Mouse (Mus musculus) testis, adult 2 months (tissue): ENCODE data around the gene Tnni1.

Experiments
- CTCF ChIP-seq: fragments of 200-500 bp; IDR thresholded peaks from 2 replicates; pipeline ENCODE4 v1.5.1; 2012; ENCODE audit warnings: low read depth, mild to moderate bottlenecking, inconsistent platforms, low read length, moderate library complexity; ENCODE audit not compliant: control insufficient read depth, insufficient read depth, insufficient replicate concordance
- POLR2A ChIP-seq: fragments of 200-500 bp; IDR thresholded peaks from 2 replicates; pipeline ENCODE4 v1.6.1; 2012; ENCODE audit warnings: low read depth, mild to moderate bottlenecking, inconsistent platforms, low read length, moderate library complexity; ENCODE audit not compliant: control insufficient read depth

- TF ChIP-seq CTCF (no peak), POLR2A (no peak)
These were observed 13.1 kb downstream of the Tnni1 start for GRCm38 (mm10) chr1:135792143-135792939.
